Mouse (Mus musculus): ENCODE data around the gene Pomgnt2.

- TF ChIP-seq CTCF (IDR thresholded peaks at IDR 0.05; ENCODE audit: extremely low read depth, insufficient read depth, insufficient read length, insufficient replicate concordance) (no peak), POLR2A (IDR thresholded peaks at IDR 0.05; ENCODE audit: low read depth, low read length) (no peak)
These were observed 15.9 kb downstream of the Pomgnt2 start for GRCm38 (mm10) chr9:121981046-121981445.

Measured in spleen, adult 2 months (tissue).